Mouse (Mus musculus) midbrain, embryonic 13.5 days (tissue): Measurements from ENCODE around the gene Scrn2. TPM values are rescaled to one million over a fixed set of nuclear protein-coding genes. Genes with fewer than 3 reads are reported as not detected.

Experiments used
- microRNA-seq: library from miRNA; unstranded; fragments of <30 nt; microRNA quantifications from one replicate; pipeline ENCODE4, GENCODE M21; 2016
- polyA plus RNA-seq: library from polyadenylated mRNA; unstranded; fragments of >200 nt; fragmentation: Nextera tagmentation; extraction: Ambion mirVana; gene quantifications from 2 replicates; pipeline ENCODE4 v1.2.1, GENCODE M21; 2015

Gene Scrn2
- polyA plus RNA-seq, 1 experiment from 2014 or later, result 18.4 TPM

Small RNA genes lying within 50 kb of the gene (microRNA-seq; reads per million reads assigned to microRNA genes)
- gene Mir8103, result 1.0 reads per million

Other genes with a start within 250 kb of the Scrn2 start
- gene Cbx1, start 240.8 kb upstream of the Scrn2 start, polyA plus RNA-seq, result 130 and 137 TPM in 2 replicates
- gene Nfe2l1, start 200.0 kb upstream of the Scrn2 start, polyA plus RNA-seq, result 67.8 and 69.0 TPM in 2 replicates
- gene Copz2, start 180.1 kb upstream of the Scrn2 start, polyA plus RNA-seq, result 14.8 and 19.7 TPM in 2 replicates
- gene Cdk5rap3, start 113.4 kb upstream of the Scrn2 start, polyA plus RNA-seq, result 103 and 104 TPM in 2 replicates
- gene Prr15l, start 101.8 kb upstream of the Scrn2 start, polyA plus RNA-seq, result 0.10 TPM in 1 of 2 replicates, not detected in the other
- gene Pnpo, start 86.0 kb upstream of the Scrn2 start, polyA plus RNA-seq, result 18.2 and 18.3 TPM in 2 replicates
- 18.5 and 19.6 TPM in 2 replicates for gene Sp2, start 47.0 kb upstream of the Scrn2 start, polyA plus RNA-seq
- 0.07 and 0.13 TPM in 2 replicates for gene Sp6, start 16.5 kb upstream of the Scrn2 start, polyA plus RNA-seq
- 2.5 and 3.2 TPM in 2 replicates for gene Lrrc46, start 11.5 kb downstream of the Scrn2 start, polyA plus RNA-seq
- gene Mrpl10, start 11.6 kb downstream of the Scrn2 start, polyA plus RNA-seq, result 58.2 and 62.0 TPM in 2 replicates
- gene Osbpl7, start 20.7 kb downstream of the Scrn2 start, polyA plus RNA-seq, result 11.3 and 11.8 TPM in 2 replicates
- 0.08 and 0.16 TPM in 2 replicates for gene Tbx21, start 85.4 kb downstream of the Scrn2 start, polyA plus RNA-seq
- 5.6 and 6.7 TPM in 2 replicates for gene Tbkbp1, start 121.6 kb downstream of the Scrn2 start, polyA plus RNA-seq
- 43.0 and 47.3 TPM in 2 replicates for gene Kpnb1, start 157.9 kb downstream of the Scrn2 start, polyA plus RNA-seq